Mouse (Mus musculus): ENCODE results near the gene Cldn2. TPM values are rescaled to one million over a fixed set of nuclear protein-coding genes. Genes with fewer than 3 reads are reported as not detected.

Gene Cldn2
- polyA plus RNA-seq, 1 experiment from 2014 or later = 0.18 TPM

DNA sequence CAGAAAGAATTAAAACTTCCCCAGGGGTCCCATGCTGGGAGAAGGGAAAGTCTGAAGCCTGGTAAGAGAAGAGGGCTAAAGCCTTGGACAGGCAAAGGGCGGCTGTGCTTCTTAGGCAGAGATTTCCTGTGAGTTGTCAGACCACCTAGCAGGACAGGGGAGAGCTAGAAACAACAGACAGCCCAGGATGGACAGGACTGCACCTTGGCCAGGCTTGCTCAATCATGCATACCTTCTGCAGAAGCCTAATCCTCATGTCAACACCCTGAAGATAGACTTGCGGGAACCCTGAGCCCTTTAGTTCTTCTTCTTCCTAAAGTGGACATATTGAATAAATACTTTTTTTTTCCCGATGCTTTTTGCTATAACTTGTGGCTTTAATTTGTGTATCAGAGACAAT, 675 bp upstream of the Cldn2 start:
- Histone ChIP-seq H3K4me1 (replicated peaks; ENCODE audit: control insufficient read depth, insufficient read depth) (no peaks in the 10 kb centered on the region), H3K36me3 (ENCODE audit: control insufficient read depth, insufficient read depth, low read length) (no peaks in the 10 kb centered on the region), H3K9ac (ENCODE audit: low read length) (no peak overlapping the region), H3K4me3 (ENCODE audit: low read depth, low read length) (no peak overlapping the region), H3K9me3 (ENCODE audit: control insufficient read depth, low read length) (no peaks in the 10 kb centered on the region), H3K4me2 (replicated peaks; ENCODE audit: low read depth) (no peak overlapping the region), H3K27ac (replicated peaks) (no peak overlapping the region), H3K27me3 (ENCODE audit: control insufficient read depth, insufficient read depth, low read length) (no peaks in the 10 kb centered on the region)
- DNase-seq (ENCODE audit: low spot score) (no peak), ATAC-seq (ENCODE audit: low FRiP score, low TSS enrichment) (no peak)
- WGBS = 52% methylated on average over 3 of the region's 3 CpGs
- TF ChIP-seq EP300 (optimal IDR thresholded peaks at IDR 0.05) = no peak
- TF ChIP-seq CTCF (IDR thresholded peaks at IDR 0.05; ENCODE audit: low read depth) = no peak

DNA sequence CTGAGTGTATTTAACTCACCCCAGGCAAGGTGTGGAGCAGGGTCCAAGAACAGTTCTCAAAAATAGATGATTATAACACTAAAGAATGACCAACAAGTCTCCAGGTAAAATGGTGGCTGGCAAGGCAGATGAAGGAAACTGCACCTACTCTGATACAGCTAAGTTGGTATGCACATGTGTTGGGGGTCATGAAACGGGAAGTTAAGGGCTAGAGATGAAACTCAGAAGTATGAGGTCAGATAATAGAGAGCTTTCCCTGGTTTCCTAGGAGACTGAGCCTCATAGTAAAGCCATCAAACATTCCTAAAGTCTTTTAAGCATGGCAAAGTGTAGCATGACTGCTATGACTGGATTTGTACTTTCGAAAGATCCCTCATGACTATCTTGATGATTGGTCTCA, 2.4 kb downstream of the Cldn2 start:
- TF ChIP-seq EP300 (optimal IDR thresholded peaks at IDR 0.05) (no peak), CTCF (IDR thresholded peaks at IDR 0.05; ENCODE audit: low read depth) (no peak)
- DNase-seq (ENCODE audit: low spot score) = no peak
- no peak overlapping the region for H3K4me2 ChIP-seq (replicated peaks; ENCODE audit: low read depth)
- 79% methylated on average over 2 of the region's 2 CpGs for WGBS
- H3K36me3 ChIP-seq (ENCODE audit: control insufficient read depth, insufficient read depth, low read length) = no peaks in the 10 kb centered on the region
- no peaks in the 10 kb centered on the region for H3K9me3 ChIP-seq (ENCODE audit: control insufficient read depth, low read length)
- H3K9ac ChIP-seq (ENCODE audit: low read length) = no peak overlapping the region
- ATAC-seq (ENCODE audit: low FRiP score, low TSS enrichment) = no peak
- H3K27me3 ChIP-seq (ENCODE audit: control insufficient read depth, insufficient read depth, low read length) = no peaks in the 10 kb centered on the region
- H3K4me1 ChIP-seq (replicated peaks; ENCODE audit: control insufficient read depth, insufficient read depth) = no peaks in the 10 kb centered on the region
- H3K4me3 ChIP-seq (ENCODE audit: low read depth, low read length) = no peak overlapping the region
- H3K27ac ChIP-seq (replicated peaks) = no peak overlapping the region

DNA sequence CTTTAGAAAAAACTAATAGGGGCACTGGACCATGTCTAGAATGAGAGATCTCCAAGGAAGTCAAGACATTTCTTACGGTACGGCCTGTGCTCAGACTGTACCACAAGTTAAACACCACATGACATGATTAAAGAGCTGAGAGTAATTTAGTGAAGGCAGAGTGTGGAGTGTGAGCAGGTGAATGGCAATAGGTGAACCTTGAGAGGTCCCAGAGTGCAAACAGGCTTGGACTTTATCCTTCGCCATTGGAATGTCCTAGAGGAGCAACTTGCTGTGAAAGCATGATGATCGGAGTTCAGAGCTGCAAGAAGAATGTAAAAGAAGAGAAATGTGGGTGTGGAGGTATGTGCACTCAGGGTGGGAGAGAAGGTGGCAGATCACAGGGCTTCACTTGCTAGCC, 5.3 kb downstream of the Cldn2 start:
- ATAC-seq (ENCODE audit: low FRiP score, low TSS enrichment) (no peak), DNase-seq (ENCODE audit: low spot score) (no peak)
- H3K9ac ChIP-seq (ENCODE audit: low read length) = no peak overlapping the region
- no peak overlapping the region for H3K27ac ChIP-seq (replicated peaks)
- 84% methylated on average over 4 of the region's 4 CpGs for WGBS
- H3K27me3 ChIP-seq (ENCODE audit: control insufficient read depth, insufficient read depth, low read length) = no peaks in the 10 kb centered on the region
- no peak for TF ChIP-seq CTCF (IDR thresholded peaks at IDR 0.05; ENCODE audit: low read depth)
- TF ChIP-seq EP300 (optimal IDR thresholded peaks at IDR 0.05) = no peak
- H3K4me2 ChIP-seq (replicated peaks; ENCODE audit: low read depth) = no peak overlapping the region
- no peaks in the 10 kb centered on the region for H3K4me1 ChIP-seq (replicated peaks; ENCODE audit: control insufficient read depth, insufficient read depth)
- H3K4me3 ChIP-seq (ENCODE audit: low read depth, low read length) = no peak overlapping the region
- no peaks in the 10 kb centered on the region for H3K9me3 ChIP-seq (ENCODE audit: control insufficient read depth, low read length)
- H3K36me3 ChIP-seq (ENCODE audit: control insufficient read depth, insufficient read depth, low read length) = no peaks in the 10 kb centered on the region

DNA sequence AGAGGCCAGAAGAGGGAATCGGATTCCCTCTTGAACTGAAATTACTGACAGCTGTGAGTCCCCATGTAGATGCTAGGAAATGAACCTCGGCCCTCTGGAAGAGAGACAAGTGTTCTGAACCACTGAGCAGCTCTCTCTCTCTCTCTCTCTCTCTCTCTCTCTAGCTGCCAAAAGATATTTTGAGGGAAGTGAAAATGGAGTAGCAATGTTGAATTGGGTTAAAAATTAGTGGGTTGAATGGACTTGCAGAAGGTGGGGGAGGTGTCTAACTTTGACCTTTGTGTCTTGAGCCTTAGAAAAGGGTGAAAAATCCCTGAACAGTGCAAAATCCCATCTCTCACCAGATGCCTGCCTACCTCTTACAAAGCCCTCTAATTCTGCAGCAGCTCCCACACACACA, 6.8 kb downstream of the Cldn2 start:
- no peak for TF ChIP-seq CTCF (IDR thresholded peaks at IDR 0.05; ENCODE audit: low read depth)
- TF ChIP-seq EP300 (optimal IDR thresholded peaks at IDR 0.05) = no peak
- Histone ChIP-seq H3K4me3 (ENCODE audit: low read depth, low read length) (no peak overlapping the region), H3K4me2 (replicated peaks; ENCODE audit: low read depth) (no peak overlapping the region), H3K4me1 (replicated peaks; ENCODE audit: control insufficient read depth, insufficient read depth) (no peaks in the 10 kb centered on the region), H3K27me3 (ENCODE audit: control insufficient read depth, insufficient read depth, low read length) (no peaks in the 10 kb centered on the region), H3K36me3 (ENCODE audit: control insufficient read depth, insufficient read depth, low read length) (no peaks in the 10 kb centered on the region), H3K9me3 (ENCODE audit: control insufficient read depth, low read length) (no peaks in the 10 kb centered on the region), H3K9ac (ENCODE audit: low read length) (no peak overlapping the region), H3K27ac (replicated peaks) (no peak overlapping the region)
- 68% methylated on average over 2 of the region's 2 CpGs for WGBS
- ATAC-seq (ENCODE audit: low FRiP score, low TSS enrichment) (no peak), DNase-seq (ENCODE audit: low spot score) (no peak)

DNA sequence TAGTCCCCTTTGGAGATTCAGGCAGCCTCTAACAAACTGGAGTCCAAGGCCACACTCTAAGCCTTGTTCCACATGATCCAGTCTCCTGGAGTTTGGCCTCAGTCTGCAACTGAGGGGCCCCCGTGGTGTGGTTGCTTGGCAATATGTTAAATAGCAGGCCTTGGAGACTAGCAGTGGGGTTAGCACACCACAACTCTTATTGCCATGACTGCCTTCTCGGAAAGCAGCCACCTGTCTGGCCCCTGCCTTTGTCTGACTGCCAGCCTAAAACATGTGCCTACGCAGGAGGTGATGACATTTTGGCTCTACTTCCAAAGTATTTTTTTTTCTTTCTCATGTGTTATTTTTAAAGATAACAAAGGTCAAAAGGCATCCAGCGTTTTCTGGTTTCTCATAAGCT, 7.5 kb downstream of the Cldn2 start:
- Histone ChIP-seq H3K27ac (replicated peaks) (no peak overlapping the region), H3K9me3 (ENCODE audit: control insufficient read depth, low read length) (no peaks in the 10 kb centered on the region), H3K27me3 (ENCODE audit: control insufficient read depth, insufficient read depth, low read length) (no peaks in the 10 kb centered on the region), H3K4me3 (ENCODE audit: low read depth, low read length) (no peak overlapping the region), H3K36me3 (ENCODE audit: control insufficient read depth, insufficient read depth, low read length) (no peaks in the 10 kb centered on the region), H3K4me1 (replicated peaks; ENCODE audit: control insufficient read depth, insufficient read depth) (no peaks in the 10 kb centered on the region), H3K4me2 (replicated peaks; ENCODE audit: low read depth) (no peak overlapping the region), H3K9ac (ENCODE audit: low read length) (no peak overlapping the region)
- no peak for ATAC-seq (ENCODE audit: low FRiP score, low TSS enrichment)
- WGBS = 49% methylated on average over 4 of the region's 4 CpGs
- DNase-seq (ENCODE audit: low spot score) = no peak
- TF ChIP-seq EP300 (optimal IDR thresholded peaks at IDR 0.05) (no peak), CTCF (IDR thresholded peaks at IDR 0.05; ENCODE audit: low read depth) (no peak)

DNA sequence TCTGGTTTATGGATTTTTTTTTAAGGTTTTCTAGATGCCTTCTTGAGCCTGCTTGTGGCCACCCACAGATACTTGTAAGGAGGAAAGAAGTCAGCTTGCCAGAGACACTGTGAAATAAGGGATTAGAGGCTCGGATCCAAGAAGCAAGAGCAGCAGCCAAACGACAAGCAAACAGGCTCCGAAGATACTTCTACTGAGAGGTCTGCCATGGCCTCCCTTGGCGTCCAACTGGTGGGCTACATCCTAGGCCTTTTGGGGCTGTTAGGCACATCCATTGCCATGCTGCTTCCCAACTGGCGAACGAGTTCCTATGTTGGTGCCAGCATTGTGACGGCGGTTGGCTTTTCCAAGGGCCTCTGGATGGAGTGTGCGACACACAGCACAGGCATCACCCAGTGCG, 7.9 kb downstream of the Cldn2 start:
- no peaks in the 10 kb centered on the region for H3K36me3 ChIP-seq (ENCODE audit: control insufficient read depth, insufficient read depth, low read length)
- H3K27me3 ChIP-seq (ENCODE audit: control insufficient read depth, insufficient read depth, low read length) = no peaks in the 10 kb centered on the region
- H3K9ac ChIP-seq (ENCODE audit: low read length) = no peak overlapping the region
- H3K4me3 ChIP-seq (ENCODE audit: low read depth, low read length) = no peak overlapping the region
- TF ChIP-seq EP300 (optimal IDR thresholded peaks at IDR 0.05) (no peak), CTCF (IDR thresholded peaks at IDR 0.05; ENCODE audit: low read depth) (no peak)
- no peak overlapping the region for H3K27ac ChIP-seq (replicated peaks)
- no peak overlapping the region for H3K4me2 ChIP-seq (replicated peaks; ENCODE audit: low read depth)
- H3K9me3 ChIP-seq (ENCODE audit: control insufficient read depth, low read length) = no peaks in the 10 kb centered on the region
- DNase-seq (ENCODE audit: low spot score) = no peak
- WGBS = 83% methylated on average over 10 of the region's 10 CpGs
- ATAC-seq (ENCODE audit: low FRiP score, low TSS enrichment) = no peak
- H3K4me1 ChIP-seq (replicated peaks; ENCODE audit: control insufficient read depth, insufficient read depth) = no peaks in the 10 kb centered on the region

Data from stomach, postnatal 0 days (tissue).